Mouse (Mus musculus) naive thymus-derived CD4-positive, alpha-beta T cell, adult 2 months (primary cell): Measurements from ENCODE around the gene Nbea.
"Not testable (repeated sequence)": the region's sequence is repeated elsewhere in the genome, so short reads cannot be mapped to it uniquely, and the experiment has no call there.

Source experiments
- DNase-seq: peaks from one replicate; pipeline ENCODE4 v3.0.0-alpha.2; 2011; ENCODE audit warnings: low read depth

The Nbea gene

GRCm38 (mm10) chr3:55661678-55662445 lies 521.6 kb downstream of the Nbea start:
- DNase-seq: peak; percentile 9

- DNase-seq: peak; percentile 10
Observed at GRCm38 (mm10) chr3:55660261-55660838, 523.2 kb downstream of the Nbea start.

GRCm38 (mm10) chr3:55659558-55660215 lies 523.8 kb downstream of the Nbea start:
- DNase-seq: peak; percentile 52

- DNase-seq: no peak
Observed at GRCm38 (mm10) chr3:55652321-55652720, 531.2 kb downstream of the Nbea start.

- no peak for DNase-seq
Observed at GRCm38 (mm10) chr3:55651877-55652276, 531.6 kb downstream of the Nbea start.

GRCm38 (mm10) chr3:55649541-55649940 lies 534.0 kb downstream of the Nbea start:
- DNase-seq: no peak

- no peak for DNase-seq
Observed at GRCm38 (mm10) chr3:55648299-55648698, 535.2 kb downstream of the Nbea start.

GRCm38 (mm10) chr3:55647176-55647575 lies 536.3 kb downstream of the Nbea start:
- no peak for DNase-seq

GRCm38 (mm10) chr3:55646437-55646836 lies 537.1 kb downstream of the Nbea start:
- DNase-seq: no peak

GRCm38 (mm10) chr3:55644035-55644618 lies 539.4 kb downstream of the Nbea start:
- no peak for DNase-seq

- no peak for DNase-seq
Observed at GRCm38 (mm10) chr3:55637660-55638059, 545.8 kb downstream of the Nbea start.

GRCm38 (mm10) chr3:55635542-55636172 lies 547.8 kb downstream of the Nbea start:
- no peak for DNase-seq

GRCm38 (mm10) chr3:55627054-55627453 lies 556.4 kb downstream of the Nbea start:
- no peak for DNase-seq

GRCm38 (mm10) chr3:55621958-55622357 lies 561.5 kb downstream of the Nbea start:
- not testable (repeated sequence) for DNase-seq

- no peak for DNase-seq
Observed at GRCm38 (mm10) chr3:55618396-55618795, 565.1 kb downstream of the Nbea start.

- DNase-seq: no peak
Observed at GRCm38 (mm10) chr3:55612459-55613115, 570.9 kb downstream of the Nbea start.

GRCm38 (mm10) chr3:55612023-55612422 lies 571.5 kb downstream of the Nbea start:
- no peak for DNase-seq

- no peak for DNase-seq
Observed at GRCm38 (mm10) chr3:55610191-55610590, 573.3 kb downstream of the Nbea start.

GRCm38 (mm10) chr3:55600286-55600685 lies 583.2 kb downstream of the Nbea start:
- no peak for DNase-seq

- DNase-seq: no peak
Observed at GRCm38 (mm10) chr3:55599366-55600085, 584.0 kb downstream of the Nbea start.

- no peak for DNase-seq
Observed at GRCm38 (mm10) chr3:55598681-55599080, 584.8 kb downstream of the Nbea start.
